Mouse (Mus musculus): ENCODE measurements at regions not wholly inside any gene's neighbourhood (a gene's known extent, or its start where the extent isn't known, plus 50 kb on each side); places are given as distances from the start of the nearest gene placed in this dataset.

DNA sequence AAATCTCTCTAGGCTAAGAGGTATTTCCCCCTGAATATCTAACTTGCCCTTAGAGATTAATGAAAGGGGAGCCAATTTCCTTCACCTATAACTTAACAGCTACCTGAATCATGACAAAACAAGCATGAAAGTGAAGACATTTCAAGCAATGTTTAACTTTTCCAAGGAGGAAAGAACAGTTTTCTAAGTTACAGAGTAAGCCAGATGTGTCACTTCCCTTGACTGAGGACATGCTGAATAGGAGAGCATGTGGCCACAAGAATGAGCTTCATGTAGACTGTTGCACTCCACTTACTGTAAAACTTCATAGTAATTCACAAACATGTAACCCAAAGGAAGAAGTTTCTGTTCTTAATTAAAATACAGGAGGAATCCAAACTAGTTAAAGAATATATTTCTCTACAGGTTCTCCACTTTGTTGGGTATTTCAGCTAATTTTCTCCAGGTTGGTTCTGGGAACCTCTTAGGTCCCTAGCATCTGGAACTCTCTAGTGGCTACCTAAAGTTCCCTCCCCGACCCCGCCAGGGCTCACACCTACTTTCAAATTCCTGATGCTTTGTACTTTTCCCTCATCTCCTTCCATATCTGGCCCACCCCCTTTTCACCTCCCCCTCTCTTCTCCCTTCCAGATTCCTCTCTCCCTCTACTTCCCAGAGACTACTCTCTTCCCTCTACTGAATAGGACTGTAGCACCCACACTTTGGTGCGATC lies 142.0 kb upstream of the Tyrp1 start:
- no peak for DNase-seq (ENCODE audit: low spot score)

DNA sequence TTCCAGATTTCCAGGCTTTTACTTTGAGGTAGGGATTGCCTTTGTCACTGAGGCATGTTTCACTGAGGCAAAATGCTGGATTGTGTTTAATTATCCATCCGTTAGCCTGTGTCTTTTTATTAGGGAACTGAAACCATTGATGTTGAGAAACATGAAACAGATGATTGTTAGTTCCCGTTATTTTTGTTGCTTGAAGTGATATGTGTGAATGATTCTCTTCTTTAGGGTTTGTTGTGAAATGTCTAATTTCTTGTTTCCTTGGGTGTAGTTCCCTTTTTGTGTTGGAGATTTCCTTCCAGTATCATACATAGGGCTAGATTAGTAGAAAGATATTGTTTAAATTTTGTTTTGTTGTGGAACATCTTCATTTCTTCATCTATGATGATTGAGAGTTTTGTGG lies 121.2 kb upstream of the Tyrp1 start:
- no peak for DNase-seq (ENCODE audit: low spot score)

DNA sequence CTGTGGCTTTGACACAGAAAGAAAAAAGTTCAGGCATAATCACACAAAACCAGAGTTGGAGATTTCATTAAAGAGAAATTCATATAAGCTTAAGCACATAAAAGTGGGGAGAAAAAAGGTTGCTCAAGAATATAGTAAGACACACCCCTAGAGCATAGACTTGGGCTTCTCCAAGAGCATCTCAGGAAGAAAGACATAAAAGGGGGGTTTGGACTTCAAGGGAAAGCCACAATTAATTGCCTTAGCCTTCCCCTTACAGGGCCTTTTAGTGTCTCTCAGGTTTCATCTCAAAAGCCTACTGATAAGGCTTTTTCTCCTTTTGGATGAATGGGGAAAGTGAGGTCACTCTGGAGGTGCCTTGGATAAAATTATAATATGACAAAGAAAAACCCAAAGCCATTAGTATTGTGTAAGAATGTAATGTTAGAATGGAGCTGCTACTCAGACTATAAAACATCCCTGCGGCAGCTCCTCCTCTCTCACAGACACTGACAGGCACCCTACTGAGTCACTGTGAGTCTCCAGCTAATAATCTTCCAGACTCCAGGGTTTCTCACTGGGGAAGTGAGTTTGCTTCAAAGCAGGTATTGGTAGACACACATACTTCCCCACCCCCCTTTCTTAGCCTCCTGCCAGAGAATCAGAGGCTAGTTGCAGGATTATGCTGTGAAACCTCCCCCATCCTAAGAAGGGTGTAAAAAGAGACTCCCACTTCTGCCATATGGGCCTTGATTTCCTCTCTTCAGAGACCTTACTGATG lies 88.8 kb upstream of the Tyrp1 start:
- no peak for DNase-seq (ENCODE audit: low spot score)

GRCm38 (mm10) chr4:80752259-80752658 lies 81.7 kb upstream of the Tyrp1 start:
- no peak for DNase-seq (ENCODE audit: low spot score)

DNA sequence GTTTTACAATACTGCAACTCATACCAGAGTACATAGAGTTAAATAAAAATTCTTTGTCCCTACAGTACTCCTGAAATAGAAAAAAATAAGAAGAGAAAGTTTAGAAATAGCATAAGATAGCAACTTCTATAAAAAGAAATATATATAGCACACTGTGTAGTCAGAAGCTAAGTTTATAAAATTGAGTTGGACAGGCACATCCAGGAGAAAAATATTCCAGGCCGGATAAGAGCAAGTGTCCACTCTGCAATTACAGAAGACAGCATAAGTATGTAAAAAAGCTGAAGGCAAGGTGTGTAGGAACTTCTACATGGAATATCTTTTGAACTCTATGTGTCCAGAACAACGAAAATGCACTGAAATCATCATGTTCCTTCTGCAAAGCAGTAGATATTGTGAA lies 77.8 kb upstream of the Tyrp1 start:
- DNase-seq (ENCODE audit: low spot score): no peak

DNA sequence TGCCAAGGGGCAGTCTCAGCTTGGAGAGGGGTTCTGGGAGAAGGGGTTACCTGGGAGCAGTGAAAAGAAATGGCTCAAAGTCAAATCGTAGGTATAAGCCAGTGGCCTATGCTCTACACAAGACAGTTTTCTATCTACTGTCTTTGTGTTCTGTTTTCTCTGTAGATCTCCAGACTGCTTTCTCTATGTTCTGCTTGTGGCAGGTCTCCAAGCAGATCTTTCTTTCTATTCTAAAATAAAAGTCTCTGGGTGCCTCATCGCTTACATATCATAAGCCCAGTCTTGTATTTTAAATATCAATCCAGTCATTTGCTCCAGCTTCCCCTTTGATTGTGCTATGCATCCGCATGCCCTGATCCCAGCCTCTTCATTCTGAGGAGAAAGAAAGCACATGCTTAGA lies 69.9 kb upstream of the Tyrp1 start:
- no peak for DNase-seq (ENCODE audit: low spot score)

DNA sequence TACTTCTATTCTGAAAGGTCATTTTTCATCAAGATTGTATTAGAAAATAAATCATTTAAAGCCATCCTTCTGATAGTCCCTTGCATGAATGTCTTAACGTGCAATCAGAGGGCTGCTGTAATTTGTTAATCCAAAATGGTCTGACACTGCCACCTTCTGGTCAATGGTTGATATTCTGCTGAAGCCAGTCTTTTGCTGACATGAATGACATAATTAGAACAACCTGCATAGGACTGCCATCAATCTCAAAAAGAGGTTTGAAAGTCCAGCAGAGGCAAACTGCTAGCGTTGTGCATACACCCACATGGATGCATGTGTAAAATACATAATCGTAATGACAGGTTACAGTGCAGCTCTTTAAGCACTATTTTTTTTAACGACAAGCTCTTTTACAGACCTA lies 68.1 kb upstream of the Tyrp1 start:
- DNase-seq (ENCODE audit: low spot score): peak; percentile 31

GRCm38 (mm10) chr4:80767447-80767846 lies 66.5 kb upstream of the Tyrp1 start:
- no peak for DNase-seq (ENCODE audit: low spot score)
